Mouse (Mus musculus) MEL-GATA-1-ER (cell line): ENCODE data around the gene Khsrp.

Experiments used
- DNase-seq: peaks from one replicate; pipeline ENCODE4 v3.0.0-alpha.2; 2012; ENCODE audit warnings: low read depth; ENCODE audit errors: extremely low read depth

Gene Khsrp

DNA sequence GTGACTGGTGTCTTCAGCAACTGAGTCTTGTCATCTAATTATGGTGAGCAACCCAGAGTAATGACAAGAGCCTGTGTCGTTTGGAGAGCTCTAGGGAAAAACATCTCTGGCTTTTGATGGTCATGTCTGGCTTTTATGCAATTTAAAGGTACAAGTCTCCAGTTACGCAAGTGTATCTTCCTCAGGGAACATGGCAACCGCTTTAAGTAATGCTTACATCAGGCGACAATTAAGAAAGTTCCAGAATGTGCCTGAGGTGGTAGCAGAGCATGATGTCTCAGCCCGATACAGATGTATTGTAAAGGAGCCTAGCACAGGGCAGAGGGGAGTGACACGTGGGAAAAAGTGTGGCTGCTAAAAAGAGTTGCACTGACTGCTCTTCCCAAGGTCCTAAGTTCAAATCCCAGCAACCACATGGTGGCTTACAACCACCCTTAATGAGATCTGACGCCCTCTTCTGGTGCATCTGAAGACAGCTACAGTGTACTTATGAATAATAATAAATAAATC lies 42.3 kb downstream of the Khsrp start:
- DNase-seq = no peak

GRCm38 (mm10) chr17:56988441-56988840 lies 42.9 kb downstream of the Khsrp start:
- DNase-seq = no peak

DNA sequence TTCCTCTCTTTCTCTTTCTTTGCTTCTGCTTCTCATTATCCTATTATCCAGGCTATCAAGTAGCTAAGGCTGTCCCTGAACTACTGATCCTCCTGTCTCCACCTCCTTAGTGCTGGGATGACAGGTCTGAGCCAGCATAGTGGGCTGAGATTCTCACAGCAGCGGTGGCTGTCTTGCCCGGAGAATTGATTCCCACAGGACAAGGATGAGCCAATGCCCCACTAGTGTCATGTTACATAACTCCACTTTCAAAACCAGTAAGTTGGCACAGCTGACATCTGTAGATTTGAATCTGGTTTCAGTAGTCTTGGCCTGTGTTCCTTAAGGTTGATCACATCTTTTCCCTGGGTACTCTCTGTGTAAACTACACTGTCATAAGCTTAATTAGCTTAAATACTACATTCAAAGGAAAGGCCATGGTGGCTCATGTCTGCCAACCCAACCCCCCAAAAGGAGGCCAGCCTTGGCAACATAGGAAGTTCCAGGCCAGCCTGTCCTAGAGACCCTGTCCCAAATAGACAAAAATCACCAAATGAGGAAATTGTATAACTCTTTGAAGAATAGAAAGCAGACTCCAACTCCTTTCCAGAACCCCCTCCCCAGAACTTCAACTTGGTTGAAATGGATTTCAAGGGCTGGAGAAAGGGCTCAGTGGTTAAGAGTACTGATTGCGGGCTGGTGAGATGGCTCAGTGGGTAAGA lies 45.1 kb downstream of the Khsrp start:
- DNase-seq = no peak

- no peak for DNase-seq
Observed at GRCm38 (mm10) chr17:56985656-56986055, 45.7 kb downstream of the Khsrp start.

DNA sequence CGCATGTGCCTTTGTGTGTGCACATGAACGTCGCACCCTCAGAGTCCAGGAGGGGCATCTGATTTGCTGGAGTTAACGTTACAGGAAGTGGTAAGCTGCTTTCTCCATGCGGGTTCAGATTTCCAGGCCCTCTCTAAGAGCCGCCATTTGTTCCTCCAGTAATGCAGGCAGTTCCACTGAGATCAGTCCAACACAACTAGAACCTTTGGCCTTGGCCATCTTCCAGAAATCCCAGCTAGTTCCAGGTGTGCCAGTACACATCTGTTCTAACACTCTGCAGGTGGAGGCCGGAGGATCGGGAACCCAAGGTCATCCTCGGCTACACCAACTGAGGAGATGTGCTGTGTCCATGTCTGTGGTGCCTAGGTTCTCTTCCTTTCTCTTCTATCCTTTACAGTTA lies 46.4 kb downstream of the Khsrp start:
- DNase-seq = no peak

DNA sequence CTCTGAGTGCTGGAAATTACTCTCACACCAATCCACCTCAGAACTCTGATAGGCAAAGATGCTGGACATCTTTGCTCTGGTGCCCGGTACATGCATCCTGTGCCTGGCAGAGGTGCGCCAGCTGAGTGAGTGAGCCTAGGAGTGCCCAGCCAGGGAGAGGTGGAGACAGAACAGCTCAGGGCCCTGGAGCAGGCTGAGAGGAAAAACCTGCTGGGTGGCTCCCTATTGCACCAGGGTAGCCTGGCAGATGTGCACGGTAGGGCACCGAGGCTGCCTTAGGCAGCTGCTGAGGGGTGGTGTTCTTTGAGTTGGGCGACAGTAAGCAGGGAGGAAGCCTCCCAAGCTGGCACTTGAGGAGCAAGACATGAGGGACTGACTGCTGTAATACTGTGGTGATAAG lies 49.3 kb downstream of the Khsrp start, which contains the start of gene Acer1:
Gene Acer1 (minus strand): TSS at position 114 of the 400 bp plus-strand sequence.
- no peak for DNase-seq

- no peak for DNase-seq
Observed at GRCm38 (mm10) chr17:56981049-56981448, 50.3 kb downstream of the Khsrp start.

- no peak for DNase-seq
Observed at GRCm38 (mm10) chr17:56979524-56979923, 51.8 kb downstream of the Khsrp start.

- no peak for DNase-seq
Observed at GRCm38 (mm10) chr17:56976531-56977390, 54.6 kb downstream of the Khsrp start.

GRCm38 (mm10) chr17:56975391-56975790 lies 55.9 kb downstream of the Khsrp start:
- DNase-seq = no peak

DNA sequence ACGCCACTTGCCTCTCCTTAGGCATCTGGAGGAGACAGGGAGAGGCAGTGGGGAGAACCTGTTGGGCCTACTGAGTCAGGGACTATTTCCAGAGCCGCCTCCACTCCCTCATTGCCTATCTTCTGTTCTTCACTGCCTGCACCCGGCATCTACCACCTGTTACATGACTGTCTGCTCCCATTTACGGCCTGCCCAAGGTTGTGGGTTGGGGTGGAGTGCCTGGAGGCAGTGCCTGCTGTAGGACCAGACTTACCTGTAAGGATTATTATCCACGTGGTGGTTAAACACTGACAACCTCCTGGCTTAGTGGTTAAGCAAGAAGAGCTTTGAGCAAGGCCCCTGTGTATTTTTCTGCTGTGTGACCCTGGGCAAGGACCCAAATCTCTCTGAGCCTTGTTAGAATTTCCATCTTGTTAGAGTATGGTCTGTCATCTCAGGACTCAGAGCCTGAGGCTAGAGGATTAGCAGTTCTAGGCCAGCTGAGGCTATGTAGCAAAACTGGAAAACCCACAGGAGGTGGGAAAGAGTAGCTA lies 56.5 kb downstream of the Khsrp start:
- no peak for DNase-seq

DNA sequence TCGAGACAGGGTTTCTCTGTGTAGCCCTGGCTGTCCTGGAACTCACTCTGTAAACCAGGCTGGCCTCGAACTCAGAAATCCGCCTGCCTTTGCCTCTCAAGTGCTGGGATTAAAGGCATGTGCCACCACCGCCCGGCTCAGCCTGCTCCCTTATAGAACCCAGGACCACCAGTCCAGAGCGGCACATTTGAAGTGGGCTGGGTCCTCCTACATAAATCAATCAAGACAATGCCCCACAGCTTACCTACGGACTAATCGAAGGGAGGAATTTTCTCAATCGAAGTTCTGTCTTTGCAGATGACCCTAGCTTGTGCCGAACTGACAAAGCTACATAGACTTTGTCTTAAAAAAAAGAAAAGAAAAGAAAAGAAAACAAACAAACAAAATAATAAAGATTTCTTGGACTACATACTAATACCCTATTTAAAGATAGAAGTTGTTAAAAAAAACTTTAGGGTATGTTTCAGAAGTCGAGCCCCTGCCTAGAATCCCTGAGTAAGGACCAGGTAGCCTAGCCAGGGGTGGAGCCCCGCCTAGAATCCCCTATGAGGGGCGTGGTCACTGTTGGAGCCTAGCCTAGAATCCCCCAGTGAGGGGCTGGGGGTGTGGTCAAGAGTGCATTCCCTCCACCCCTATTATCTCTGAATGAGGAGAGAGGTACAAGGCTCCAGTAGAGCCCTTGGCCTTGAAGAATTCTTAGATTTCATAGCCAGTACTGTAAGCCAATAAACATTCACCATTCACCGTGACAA lies 57.2 kb downstream of the Khsrp start:
- no peak for DNase-seq
